Mouse (Mus musculus) forebrain, embryonic 10.5 days (tissue): ENCODE measurements around the gene Dus3l. TPM values are rescaled to one million over a fixed set of nuclear protein-coding genes. Genes with fewer than 3 reads are reported as not detected.

ENCODE experiments used
- DNase-seq: peaks from one replicate; pipeline ENCODE4 v3.0.0-alpha.2; 2017; ENCODE audit warnings: low spot score; ENCODE audit errors: extremely low spot score
- H3K27ac ChIP-seq: fragments of 300-500 bp; sonication (generic); 2 replicates; pipeline ENCODE4 v1.5.1; 2016; ENCODE audit warnings: mild to moderate bottlenecking
- H3K27me3 ChIP-seq: fragments of 300-500 bp; sonication (generic); 2 replicates; pipeline ENCODE4 v1.6.1; 2016; ENCODE audit warnings: mild to moderate bottlenecking; ENCODE audit not compliant: poor library complexity, severe bottlenecking
- H3K36me3 ChIP-seq: fragments of 300-500 bp; sonication (generic); replicated peaks from 2 replicates; pipeline ENCODE4 v1.6.1; 2016; ENCODE audit warnings: mild to moderate bottlenecking, moderate library complexity
- H3K4me1 ChIP-seq: fragments of 300-500 bp; sonication (generic); 2 replicates; pipeline ENCODE4 v1.6.1; 2016
- H3K4me3 ChIP-seq: fragments of 300-500 bp; sonication (generic); 2 replicates; pipeline ENCODE4 v1.5.1; 2016; ENCODE audit warnings: mild to moderate bottlenecking, moderate library complexity
- H3K9me3 ChIP-seq: fragments of 300-500 bp; sonication (generic); 2 replicates; pipeline ENCODE4 v1.6.1; 2016; ENCODE audit warnings: mild to moderate bottlenecking, moderate library complexity
- WGBS: fragments of 180-500 bp; shearing (Covaris S2); methylation state at CpG from one replicate; pipeline ENCODE4 v1.1.7; 2016; 5-methylcytosine and 5-hydroxymethylcytosine counted together
- polyA plus RNA-seq: library from polyadenylated mRNA; unstranded; fragments of >200 nt; fragmentation: Nextera tagmentation; extraction: Ambion mirVana; gene quantifications from 2 replicates; pipeline ENCODE4 v1.2.1, GENCODE M21; 2016

Dus3l gene
- polyA plus RNA-seq, 1 experiment from 2014 or later = 46.2 TPM

DNA sequence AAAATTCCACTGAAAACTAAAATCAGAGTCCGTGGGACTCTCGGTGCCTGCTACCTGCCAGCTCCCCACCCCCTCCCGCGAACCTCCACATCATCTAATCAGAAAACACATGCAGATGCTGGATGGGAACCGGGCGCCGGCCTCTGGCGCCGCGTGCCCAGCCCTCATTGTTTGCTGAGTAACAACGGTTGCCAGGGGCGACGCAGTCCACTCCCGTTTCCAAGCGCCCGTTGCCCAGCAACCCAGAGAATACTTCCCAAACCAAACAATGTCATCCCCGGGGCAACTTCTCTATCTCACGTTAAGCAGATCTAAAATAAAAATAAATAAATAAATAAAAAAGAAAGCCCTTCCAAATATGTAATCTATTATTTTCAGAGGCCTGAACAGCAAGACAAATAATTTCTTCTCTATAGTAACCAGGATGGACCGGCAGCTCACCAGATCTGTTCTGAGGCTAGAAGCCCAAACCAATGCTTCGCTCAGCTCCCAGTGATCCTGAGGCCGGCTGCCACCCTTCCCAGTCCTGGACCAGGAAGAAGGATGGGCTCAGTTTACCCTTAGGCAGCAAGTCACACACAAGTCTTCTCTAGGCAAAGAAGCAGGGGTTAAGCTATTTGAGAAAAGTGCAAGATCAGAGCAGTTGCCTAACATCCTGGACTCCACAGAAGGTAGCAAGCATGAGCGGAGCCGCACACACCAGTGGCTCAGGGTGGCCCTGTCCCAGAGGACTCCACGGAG is 49.9 kb downstream of the Dus3l start:
- Histone ChIP-seq H3K36me3 (no peaks in the 10 kb centered on the region), H3K9me3 (no peaks in the 10 kb centered on the region), H3K4me1 (peaks cover 81% of the 10 kb centered on the region), H3K27me3 (peaks cover 10% of the 10 kb centered on the region), H3K27ac (peak overlapping the region; percentile 88), H3K4me3 (peak overlapping the region; percentile 23; the same call in 1 of the 2 replicates)
- DNase-seq = peak; percentile 95
- 12% methylated on average over 24 of the region's 24 CpGs for WGBS

GRCm38 (mm10) chr17:56815057-56815345 is 50.4 kb downstream of the Dus3l start:
- no peak for DNase-seq
- Histone ChIP-seq H3K4me1 (peaks cover 81% of the 10 kb centered on the region), H3K36me3 (no peaks in the 10 kb centered on the region), H3K4me3 (peak overlapping the region; percentile 23; the same call in 1 of the 2 replicates), H3K27me3 (peaks cover 5% of the 10 kb centered on the region; the same call in 1 of the 2 replicates), H3K27ac (peak overlapping the region; percentile 88), H3K9me3 (no peaks in the 10 kb centered on the region)
- WGBS = 75% methylated on average over 3 of the region's 3 CpGs

DNA sequence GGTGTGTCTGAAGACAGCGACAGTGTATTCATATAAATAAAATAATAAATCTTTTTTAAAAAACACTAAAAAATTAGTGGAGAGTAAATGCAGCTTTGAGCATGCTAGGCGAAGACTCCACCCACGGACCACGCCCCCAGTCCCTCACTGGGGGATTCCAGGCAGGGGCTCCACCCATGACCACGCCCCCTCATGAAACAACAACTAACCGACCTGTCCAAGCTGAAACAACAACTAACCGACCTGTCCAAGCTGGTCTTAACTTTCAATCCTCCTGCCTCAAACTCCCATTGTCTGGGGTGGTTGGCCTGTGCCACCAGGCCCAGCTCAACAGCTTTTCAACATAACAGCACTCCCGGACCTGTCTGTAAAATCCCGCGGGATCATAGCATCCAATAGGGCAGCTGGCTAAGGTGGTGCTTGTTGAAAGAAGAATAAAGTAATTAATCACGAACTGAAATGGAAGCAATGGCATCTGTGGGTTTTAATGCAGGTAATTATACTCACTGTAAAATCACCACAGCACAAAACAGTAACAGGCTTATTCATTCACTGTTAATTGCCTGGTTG is 53.6 kb downstream of the Dus3l start:
- Histone ChIP-seq H3K4me1 (peaks cover 51% of the 10 kb centered on the region), H3K4me3 (0 out of 2 replicates have a peak overlapping the region, but pooled peaks have one; percentile 5), H3K27ac (no peak overlapping the region), H3K9me3 (no peaks in the 10 kb centered on the region), H3K36me3 (no peaks in the 10 kb centered on the region), H3K27me3 (peaks cover 3% of the 10 kb centered on the region; the same call in 1 of the 2 replicates)
- no peak for DNase-seq
- 32% methylated on average over 11 of the region's 11 CpGs for WGBS

DNA sequence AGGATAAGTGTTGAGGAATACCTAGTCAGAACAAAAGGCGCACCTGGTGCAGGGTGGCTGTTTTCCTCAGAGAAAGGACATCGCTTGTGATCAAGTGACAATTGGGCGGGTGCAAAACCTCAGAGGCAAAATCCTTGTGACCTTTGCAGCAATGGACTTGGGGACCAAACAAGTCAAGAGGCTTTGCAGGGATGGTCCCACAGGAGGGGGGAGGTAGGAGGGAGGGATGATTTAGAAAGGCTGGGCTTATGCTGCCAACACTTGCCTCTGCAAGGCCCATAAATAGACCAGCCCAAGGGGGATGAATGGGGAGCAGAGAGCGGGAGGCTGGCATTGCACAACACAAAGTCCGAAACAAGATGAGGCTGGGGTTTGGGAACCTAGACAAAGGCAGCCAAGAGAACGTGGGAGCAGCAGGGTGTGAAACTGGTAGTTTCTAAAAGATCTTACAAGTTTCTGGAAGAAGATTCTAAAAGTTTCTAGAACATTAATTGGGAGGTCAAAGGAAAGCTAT is 54.5 kb downstream of the Dus3l start:
- WGBS = 76% methylated on average over 6 of the region's 6 CpGs
- H3K4me1 ChIP-seq = peaks cover 42% of the 10 kb centered on the region

More for the DNA sequence above, 54.5 kb downstream of the Dus3l start:
- Histone ChIP-seq H3K36me3 (no peaks in the 10 kb centered on the region), H3K4me3 (no peak overlapping the region), H3K9me3 (no peaks in the 10 kb centered on the region), H3K27me3 (peaks cover 3% of the 10 kb centered on the region; the same call in 1 of the 2 replicates), H3K27ac (peak overlapping the region; percentile 11; the same call in 1 of the 2 replicates)
- DNase-seq = no peak

Other genes with a start within 250 kb of the Dus3l start
- gene Gm20219, start 210.4 kb upstream of the Dus3l start, polyA plus RNA-seq = 1.1 and 1.3 TPM in 2 replicates
- 84.0 and 85.7 TPM in 2 replicates for gene Safb2, start 180.2 kb upstream of the Dus3l start, polyA plus RNA-seq
- 160 and 172 TPM in 2 replicates for gene Safb, start 179.9 kb upstream of the Dus3l start, polyA plus RNA-seq
- gene 2410015M20Rik, start 155.0 kb upstream of the Dus3l start, polyA plus RNA-seq = 192 and 193 TPM in 2 replicates
- gene Rpl36, start 151.3 kb upstream of the Dus3l start, polyA plus RNA-seq = 1,518 and 1,601 TPM in 2 replicates
- 61.8 and 62.3 TPM in 2 replicates for gene Lonp1, start 137.9 kb upstream of the Dus3l start, polyA plus RNA-seq
- gene Catsperd, start 136.6 kb upstream of the Dus3l start, polyA plus RNA-seq = 0.53 and 0.81 TPM in 2 replicates
- gene Ranbp3, start 91.5 kb upstream of the Dus3l start, polyA plus RNA-seq = 144 and 147 TPM in 2 replicates
- 366 and 374 TPM in 2 replicates for gene Ndufa11, start 47.0 kb upstream of the Dus3l start, polyA plus RNA-seq
- gene Vmac, start 46.7 kb upstream of the Dus3l start, polyA plus RNA-seq = 11.1 and 12.2 TPM in 2 replicates
- 3.2 and 3.5 TPM in 2 replicates for gene Nrtn, start 7.2 kb upstream of the Dus3l start, polyA plus RNA-seq
- 1.8 and 1.9 TPM in 2 replicates for gene Prr22, start 5.5 kb downstream of the Dus3l start, polyA plus RNA-seq
- gene Rfx2, start 66.3 kb downstream of the Dus3l start, polyA plus RNA-seq = 7.8 and 9.6 TPM in 2 replicates
- gene Acsbg2, start 109.7 kb downstream of the Dus3l start, polyA plus RNA-seq = not detected in 2 replicates
- 0.26 and 0.46 TPM in 2 replicates for gene 1700061G19Rik, start 110.7 kb downstream of the Dus3l start, polyA plus RNA-seq
- gene Mllt1, start 170.7 kb downstream of the Dus3l start, polyA plus RNA-seq = 72.7 and 74.6 TPM in 2 replicates
- gene Acer1, start 217.4 kb downstream of the Dus3l start, polyA plus RNA-seq = not detected in 2 replicates
- gene Clpp, start 225.5 kb downstream of the Dus3l start, polyA plus RNA-seq = 186 and 188 TPM in 2 replicates
- 37.0 and 38.6 TPM in 2 replicates for gene Alkbh7, start 232.6 kb downstream of the Dus3l start, polyA plus RNA-seq
- gene Pspn, start 235.3 kb downstream of the Dus3l start, polyA plus RNA-seq = 0.35 and 0.50 TPM in 2 replicates
- 82.3 and 83.9 TPM in 2 replicates for gene Gtf2f1, start 246.5 kb downstream of the Dus3l start, polyA plus RNA-seq
- 0.34 and 0.43 TPM in 2 replicates for gene Gm17949, start 246.7 kb downstream of the Dus3l start, polyA plus RNA-seq